Mouse (Mus musculus) cerebellum, adult 2 months (tissue): ENCODE measurements around the gene Aldh16a1.

Experiments
- CTCF ChIP-seq: fragments of 200-500 bp; IDR thresholded peaks from 2 replicates; pipeline ENCODE4 v1.5.1; 2011; ENCODE audit warnings: low read depth, mild to moderate bottlenecking, control low read depth, low read length, moderate library complexity, borderline replicate concordance; ENCODE audit not compliant: insufficient read depth
- POLR2A ChIP-seq: fragments of 200-500 bp; IDR thresholded peaks from 2 replicates; pipeline ENCODE4 v1.6.1; 2011; ENCODE audit warnings: low read length, control low read depth, borderline replicate concordance; ENCODE audit not compliant: insufficient read depth

GRCm38 (mm10) chr7:45149545-45149944 lies 4.8 kb downstream of the Aldh16a1 start:
- TF ChIP-seq CTCF (no peak), POLR2A (no peak)
